Mouse (Mus musculus) CH12.LX (cell line): ENCODE results near the gene Dip2a. TPM values are rescaled to one million over a fixed set of nuclear protein-coding genes. Genes with fewer than 3 reads are reported as not detected.

Experiments used
- DNase-seq: peaks from one replicate; pipeline ENCODE4 v3.0.0-alpha.2; 2013; ENCODE audit errors: extremely low read depth
- H3K27ac ChIP-seq: 2 replicates; pipeline ENCODE4 v1.5.1; 2012; ENCODE audit warnings: low read depth, mild to moderate bottlenecking, control low read depth, moderate library complexity; ENCODE audit not compliant: insufficient read depth
- H3K27me3 ChIP-seq: replicated peaks from 2 replicates; pipeline ENCODE3; 2012; ENCODE audit warnings: inconsistent platforms
- H3K36me3 ChIP-seq, 2 experiments: replicated peaks in 1 of 2; 2 replicates each; pipeline versions ENCODE3 to v1.6.1; 2012; ENCODE audit warnings: inconsistent platforms in 1 of 2, low read length in 1 of 2, mild to moderate bottlenecking in 1 of 2, mixed read lengths in 1 of 2, moderate library complexity in 1 of 2; ENCODE audit not compliant: control insufficient read depth in 1 of 2, insufficient read depth in 1 of 2
- H3K4me1 ChIP-seq, 2 experiments: 2 replicates each; pipeline ENCODE4 v1.6.1; 2012; ENCODE audit warnings: inconsistent platforms in 1 of 2, moderate library complexity in 1 of 2; ENCODE audit not compliant: insufficient read depth in 2 of 2, control insufficient read depth in 1 of 2
- H3K4me2 ChIP-seq: 2 replicates; pipeline ENCODE4 v1.6.1; 2012; ENCODE audit warnings: low read depth, mild to moderate bottlenecking, control low read depth; ENCODE audit not compliant: poor library complexity, insufficient read depth, severe bottlenecking
- H3K4me3 ChIP-seq, 3 experiments: fragments of 150-350 bp in 1 of 3; sonication (generic) in 1 of 3; replicated peaks in 1 of 3; 2 replicates each; pipeline versions ENCODE3 to v1.5.1; 2011 to 2012; ENCODE audit warnings: low read depth in 2 of 3, low read length in 2 of 3, mild to moderate bottlenecking in 2 of 3, moderate library complexity in 2 of 3, control low read depth in 1 of 3, improper control_type of control experiment in 1 of 3, inconsistent platforms in 1 of 3, mixed read lengths in 1 of 3; ENCODE audit not compliant: poor library complexity in 1 of 3
- H3K79me2 ChIP-seq: replicated peaks from 2 replicates; pipeline ENCODE4 v1.6.1; 2012; ENCODE audit warnings: mild to moderate bottlenecking, moderate library complexity; ENCODE audit not compliant: control insufficient read depth, poor library complexity, insufficient read depth, severe bottlenecking; ENCODE audit errors: extremely low read depth
- H3K9ac ChIP-seq: 2 replicates; pipeline ENCODE4 v1.6.1; 2012; ENCODE audit warnings: low read depth, mild to moderate bottlenecking, control low read depth, moderate library complexity; ENCODE audit not compliant: insufficient read depth
- H3K9me3 ChIP-seq: replicated peaks from 2 replicates; pipeline ENCODE3; 2012; ENCODE audit warnings: low read length, inconsistent platforms, mixed read lengths
- CHD1 ChIP-seq: IDR thresholded peaks from 2 replicates; pipeline ENCODE4 v1.6.1; 2012; ENCODE audit warnings: low read depth, low read length, improper control_type of control experiment, inconsistent platforms
- ETS1 ChIP-seq: conservative IDR thresholded peaks from 2 replicates; pipeline ENCODE4 v1.6.1; 2012; ENCODE audit warnings: low read depth, mild to moderate bottlenecking, inconsistent platforms, low read length, improper control_type of control experiment, moderate library complexity
- HCFC1 ChIP-seq: IDR thresholded peaks from 2 replicates; pipeline ENCODE4 v1.6.1; 2012; ENCODE audit warnings: low read depth, mild to moderate bottlenecking, inconsistent platforms, low read length, improper control_type of control experiment
- IRF4 ChIP-seq: IDR thresholded peaks from 2 replicates; pipeline ENCODE4 v1.6.1; 2014; ENCODE audit warnings: low read depth, mild to moderate bottlenecking, inconsistent platforms, low read length, improper control_type of control experiment
- JUND ChIP-seq: conservative IDR thresholded peaks from 2 replicates; pipeline ENCODE4 v1.6.1; 2011; ENCODE audit warnings: low read depth, low read length, improper control_type of control experiment
- KAT2A ChIP-seq: IDR thresholded peaks from 2 replicates; pipeline ENCODE4 v1.6.1; 2012; ENCODE audit warnings: low read length, improper control_type of control experiment, inconsistent platforms; ENCODE audit not compliant: insufficient replicate concordance
- MAFK ChIP-seq: IDR thresholded peaks from 2 replicates; pipeline ENCODE4 v1.6.1; 2011; ENCODE audit warnings: low read length, improper control_type of control experiment; ENCODE audit not compliant: insufficient replicate concordance
- MAX ChIP-seq: IDR thresholded peaks from 2 replicates; pipeline ENCODE4 v1.6.1; 2011; ENCODE audit warnings: low read length, improper control_type of control experiment
- MYC ChIP-seq: IDR thresholded peaks from 2 replicates; pipeline ENCODE4 v1.6.1; 2011; ENCODE audit warnings: low read depth, mild to moderate bottlenecking, improper control_type of control experiment, low read length
- NELFE ChIP-seq: IDR thresholded peaks from 2 replicates; pipeline ENCODE4 v1.6.1; 2011; ENCODE audit warnings: low read depth, low read length, improper control_type of control experiment
- NRF1 ChIP-seq: IDR thresholded peaks from 2 replicates; pipeline ENCODE4 v1.6.1; 2014; ENCODE audit warnings: low read depth, mild to moderate bottlenecking, inconsistent platforms, low read length, improper control_type of control experiment, moderate library complexity
- PAX5 ChIP-seq: IDR thresholded peaks from 2 replicates; pipeline ENCODE4 v1.6.1; 2012; ENCODE audit warnings: low read length, inconsistent platforms, mixed read lengths
- POLR2A ChIP-seq: IDR thresholded peaks from 2 replicates; pipeline ENCODE4 v1.6.1; 2011; ENCODE audit warnings: low read depth, mild to moderate bottlenecking, improper control_type of control experiment, low read length
- POLR2AphosphoS2 ChIP-seq: IDR thresholded peaks from 2 replicates; pipeline ENCODE4 v1.6.1; 2011; ENCODE audit warnings: low read depth, low read length, improper control_type of control experiment
- RCOR1 ChIP-seq: conservative IDR thresholded peaks from 2 replicates; pipeline ENCODE4 v1.6.1; 2012; ENCODE audit warnings: low read depth, mild to moderate bottlenecking, inconsistent platforms, low read length, improper control_type of control experiment
- SMC3 ChIP-seq: IDR thresholded peaks from 2 replicates; pipeline ENCODE4 v1.6.1; 2011; ENCODE audit warnings: low read depth, low read length, improper control_type of control experiment
- USF1 ChIP-seq: IDR thresholded peaks from 2 replicates; pipeline ENCODE4 v1.6.1; 2014; ENCODE audit warnings: low read depth, mild to moderate bottlenecking, inconsistent platforms, low read length, improper control_type of control experiment
- ZNF384 ChIP-seq: IDR thresholded peaks from 2 replicates; pipeline ENCODE4 v1.6.1; 2012; ENCODE audit warnings: low read depth, low read length, improper control_type of control experiment, inconsistent platforms
- dilution Hi-C: fragments of 300-500 bp; cut with MboI; formaldehyde crosslinking; loops from 2 replicates; pipeline ENCODE4 v1.14.3; 2020; ENCODE audit warnings: low sequenced_read_pairs; ENCODE audit not compliant: extremely low pct_unique_long_range_greater_than_20kb, extremely low pct_ligation_motif_present
- in situ Hi-C: fragments of 300-500 bp; cut with MboI; formaldehyde crosslinking; loops from 3 replicates; pipeline ENCODE4 v1.14.3; 2019; ENCODE audit warnings: low sequenced_read_pairs, low pct_ligation_motif_present, low pct_unique_long_range_greater_than_20kb, mixed read lengths
- polyA plus RNA-seq: library from polyadenylated mRNA; unstranded; fragments of >175 nt; gene quantifications from 2 replicates; pipeline ENCODE4 v1.2.1, GENCODE M21; 2012; ENCODE audit warnings: low read depth; ENCODE audit not compliant: insufficient read length
- total RNA-seq, 2 experiments: library from RNA; depleted of rRNA; stranded (reverse); fragments of 300-350 nt in 1 of 2; fragments of >200 nt in 1 of 2; gene quantifications; 2 replicates each; pipeline ENCODE4 v1.2.3; 2012 to 2014

Gene Dip2a
- total and polyA plus RNA-seq, 3 experiments = 0.97 to 2.4 (median 1.5) TPM

DNA sequence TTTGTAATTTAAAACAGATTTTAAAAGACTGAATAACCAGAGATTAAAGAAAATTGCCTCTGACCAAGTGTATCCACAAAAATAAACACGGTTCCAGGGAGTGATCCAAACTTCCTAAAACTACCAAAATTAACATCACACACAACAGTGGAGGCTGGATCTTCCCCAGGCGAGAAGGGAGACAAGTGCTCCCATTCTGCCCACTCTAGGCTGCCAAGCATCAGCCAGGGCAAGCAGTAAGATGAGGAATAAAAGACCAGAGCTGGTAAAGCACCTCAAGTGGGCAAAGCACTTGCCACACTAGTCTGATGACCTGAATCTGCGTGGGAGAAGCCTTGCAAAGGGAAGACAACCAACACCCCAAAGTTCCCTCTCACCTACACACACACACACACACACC is 26.6 kb upstream of the Dip2a start:
- H3K9ac ChIP-seq = no peak overlapping the region
- in situ Hi-C loops (no loop called here), dilution Hi-C loops (no loop called here)
- no peaks in the 10 kb centered on the region for H3K79me2 ChIP-seq
- no peak overlapping the region for H3K4me2 ChIP-seq
- no peak overlapping the region for H3K27ac ChIP-seq
- no peak overlapping the region for H3K4me3 ChIP-seq
- peaks cover 70 to 94% of the 10 kb centered on the region in 2 experiments for H3K36me3 ChIP-seq
- no peak for DNase-seq
- H3K4me1 ChIP-seq = no peaks in the 10 kb centered on the region
- H3K9me3 ChIP-seq = no peaks in the 10 kb centered on the region
- TF ChIP-seq MAX = no peak
- TF ChIP-seq USF1 = no peak
- TF ChIP-seq ZNF384 = no peak
- TF ChIP-seq SMC3 = no peak
- TF ChIP-seq JUND = no peak
- TF ChIP-seq MAFK = no peak
- H3K27me3 ChIP-seq = no peaks in the 10 kb centered on the region

DNA sequence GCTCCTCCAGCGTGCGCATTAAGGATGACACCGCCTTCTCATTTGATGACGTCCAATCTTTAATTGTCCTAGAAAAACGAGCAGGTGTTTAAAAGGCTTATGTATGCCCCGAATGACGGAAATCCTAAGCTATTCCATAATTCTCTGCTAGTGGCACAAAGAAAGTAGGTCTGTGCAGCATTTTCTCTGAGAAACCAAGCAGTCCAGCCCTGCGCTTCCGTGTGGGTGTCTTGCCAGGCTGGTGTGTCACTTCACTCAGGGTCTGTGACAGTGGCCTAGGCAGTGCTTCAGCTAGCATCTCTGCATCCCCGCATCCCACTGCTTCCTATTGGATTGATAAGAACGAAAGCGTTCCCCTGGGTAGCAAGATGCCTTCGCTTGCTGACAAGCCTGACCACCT is 23.7 kb upstream of the Dip2a start:
- Histone ChIP-seq H3K36me3 (peaks cover 66 to 92% of the 10 kb centered on the region in 2 experiments), H3K4me1 (no peaks in the 10 kb centered on the region), H3K79me2 (no peaks in the 10 kb centered on the region), H3K27me3 (no peaks in the 10 kb centered on the region), H3K9me3 (no peaks in the 10 kb centered on the region), H3K27ac (no peak overlapping the region), H3K4me3 (no peak overlapping the region), H3K4me2 (no peak overlapping the region), H3K9ac (no peak overlapping the region)
- TF ChIP-seq PAX5 (no peak), HCFC1 (no peak), IRF4 (no peak), ZNF384 (no peak), MYC (no peak), USF1 (no peak), RCOR1 (no peak), ETS1 (no peak), POLR2A (no peak), CHD1 (no peak), POLR2AphosphoS2 (no peak), NELFE (no peak), NRF1 (no peak), KAT2A (no peak)
- in situ Hi-C loops (no loop called here), dilution Hi-C loops (no loop called here)
- DNase-seq = no peak
